Mouse (Mus musculus) embryonic fibroblast, embryonic 13.5 days (primary cell): ENCODE data around the gene Arhgap10.

ENCODE experiments used
- CTCF ChIP-seq: IDR thresholded peaks from 2 replicates; pipeline ENCODE4 v1.5.1; 2011; ENCODE audit warnings: mild to moderate bottlenecking, control low read depth, low read length, moderate library complexity, borderline replicate concordance; ENCODE audit not compliant: insufficient read depth
- POLR2A ChIP-seq: IDR thresholded peaks from 2 replicates; pipeline ENCODE4 v1.6.1; 2011; ENCODE audit warnings: low read depth, mild to moderate bottlenecking, control low read depth, low read length, moderate library complexity

DNA sequence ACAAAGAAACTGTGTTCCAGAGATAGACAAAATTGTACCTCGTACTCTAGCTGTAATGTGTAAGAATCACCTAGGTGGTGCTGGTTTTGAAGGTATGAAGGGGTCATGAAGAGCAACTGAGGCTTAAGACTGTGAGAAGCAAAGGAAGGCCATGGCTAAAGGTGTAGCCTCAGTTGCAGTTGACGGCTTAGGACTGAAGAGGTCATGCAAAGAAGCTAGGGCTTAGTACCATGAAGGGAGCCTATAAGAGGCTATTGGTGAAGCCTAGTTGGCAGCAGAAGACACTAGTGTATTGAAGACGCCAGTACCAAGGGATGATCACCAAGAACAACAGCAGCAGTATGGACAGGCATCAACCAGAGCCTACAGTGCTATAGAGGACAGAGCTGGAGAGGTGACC, 34.7 kb upstream of the Arhgap10 start:
- no peak for TF ChIP-seq CTCF
- TF ChIP-seq POLR2A, result no peak
